Mouse (Mus musculus): ENCODE results near the gene Rhox13. TPM values are rescaled to one million over a fixed set of nuclear protein-coding genes. Genes with fewer than 3 reads are reported as not detected.
A peak's percentile ranks its signal among the peaks of the same experiment; 100 is the strongest.

Gene Rhox13
- not detected in 2 replicates for polyA plus RNA-seq (2014; fragmentation: Nextera tagmentation; extraction: Ambion mirVana)

DNA sequence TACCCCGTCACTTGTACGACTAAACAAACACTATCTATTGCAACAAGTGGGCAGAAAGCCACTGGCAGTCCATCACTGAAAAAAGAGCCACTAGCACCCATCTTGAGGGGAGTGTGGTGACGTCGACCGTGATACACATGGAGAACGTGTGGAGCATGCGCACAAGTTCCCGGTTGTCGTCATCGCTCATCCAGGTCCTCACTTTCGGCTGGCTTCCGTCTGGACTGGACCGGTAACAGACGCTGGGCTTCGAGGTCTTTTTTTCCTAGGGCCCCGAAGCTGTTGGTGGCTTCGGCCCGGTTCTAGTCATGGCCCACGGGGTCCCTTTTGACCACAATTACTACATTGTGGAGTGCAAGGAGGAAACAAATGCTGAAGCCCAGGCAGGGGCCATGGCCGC, at the start of gene Rhox13:
Gene Rhox13, plus strand, starts transcription at position 238 of the 400 bp plus-strand sequence.
- Histone ChIP-seq H3K27me3 (ENCODE audit: control insufficient read depth, insufficient read depth, low read length) (no peaks in the 10 kb centered on the region), H3K9me3 (ENCODE audit: control insufficient read depth, low read length) (peaks cover 3% of the 10 kb centered on the region; the same call in 1 of the 2 replicates), H3K36me3 (ENCODE audit: control insufficient read depth, insufficient read depth, low read length) (no peaks in the 10 kb centered on the region), H3K4me2 (ENCODE audit: low read depth, low read length, severe bottlenecking) (no peak within 1 kb of the TSS), H3K9ac (ENCODE audit: low read length) (no peak within 1 kb of the TSS), H3K4me3 (ENCODE audit: low read depth, low read length) (no peak within 1 kb of the TSS), H3K4me1 (replicated peaks; ENCODE audit: control insufficient read depth, insufficient read depth, low read length) (no peaks in the 10 kb centered on the region), H3K27ac (ENCODE audit: low read depth, low read length) (no peak within 1 kb of the TSS)
- no peak for DNase-seq (ENCODE audit: low spot score)
- no peak for ATAC-seq (replicated peaks; ENCODE audit: low FRiP score)
- WGBS: 95% methylated on average over 20 of the region's 20 CpGs

DNA sequence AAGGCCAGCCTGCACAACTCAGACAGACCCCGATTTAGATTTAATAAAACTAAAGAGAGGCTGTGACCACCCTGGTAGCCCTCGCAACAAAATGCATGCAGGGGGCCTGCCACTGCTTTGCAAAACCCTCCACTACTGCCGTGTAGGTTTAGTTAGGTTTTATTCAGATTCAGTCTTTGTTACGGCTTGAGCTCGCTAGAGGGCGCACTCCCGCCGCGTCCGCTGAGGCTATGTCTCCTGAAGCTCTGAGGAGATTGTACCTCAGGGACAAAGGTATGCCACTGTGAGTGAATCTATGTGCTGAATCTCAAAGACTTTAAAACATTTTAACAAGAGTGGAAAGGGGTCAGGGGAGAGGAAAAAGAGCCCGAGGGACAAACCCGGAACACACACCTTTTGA, 36.8 kb upstream of the Rhox13 start:
- Histone ChIP-seq H3K9me3 (ENCODE audit: control insufficient read depth, low read length) (no peaks in the 10 kb centered on the region), H3K9ac (ENCODE audit: low read length) (no peak overlapping the region), H3K4me2 (ENCODE audit: low read depth, low read length, severe bottlenecking) (no peak overlapping the region), H3K4me3 (ENCODE audit: low read depth, low read length) (no peak overlapping the region), H3K27ac (ENCODE audit: low read depth, low read length) (no peak overlapping the region), H3K27me3 (ENCODE audit: control insufficient read depth, insufficient read depth, low read length) (no peaks in the 10 kb centered on the region), H3K36me3 (ENCODE audit: control insufficient read depth, insufficient read depth, low read length) (no peaks in the 10 kb centered on the region), H3K4me1 (replicated peaks; ENCODE audit: control insufficient read depth, insufficient read depth, low read length) (no peaks in the 10 kb centered on the region)
- WGBS: 16% methylated on average over 12 of the region's 12 CpGs
- DNase-seq (ENCODE audit: low spot score) (peak; percentile 71), ATAC-seq (replicated peaks; ENCODE audit: low FRiP score) (0 out of 2 replicates have a peak, but pooled peaks have one; percentile 39)

DNA sequence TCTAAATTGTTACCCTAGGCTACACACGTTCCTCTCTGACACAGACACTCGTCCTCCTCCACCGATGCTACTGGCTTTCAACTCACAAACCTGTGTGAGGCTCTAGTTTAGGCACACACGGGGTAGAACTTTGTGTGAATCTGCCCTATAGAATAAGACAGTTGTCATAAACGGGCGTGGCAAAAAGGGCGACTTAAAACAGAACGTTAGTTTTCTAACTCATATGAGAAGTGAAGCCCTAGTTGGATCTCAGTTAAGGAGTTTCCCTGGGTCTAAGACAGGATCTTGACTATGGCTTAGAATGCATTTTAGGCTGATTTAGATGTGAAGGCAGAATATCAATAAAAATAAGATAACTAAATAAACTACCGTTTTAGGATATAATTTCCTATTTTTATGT, 36.0 kb upstream of the Rhox13 start, which contains the start of gene Rhox11:
Gene Rhox11, minus strand, starts transcription at position 101 of the 400 bp plus-strand sequence.
- DNase-seq (ENCODE audit: low spot score) (no peak), ATAC-seq (replicated peaks; ENCODE audit: low FRiP score) (no peak)
- no peak within 1 kb of the TSS for H3K9ac ChIP-seq (ENCODE audit: low read length)
- H3K4me3 ChIP-seq (ENCODE audit: low read depth, low read length): no peak within 1 kb of the TSS
- H3K9me3 ChIP-seq (ENCODE audit: control insufficient read depth, low read length): no peaks in the 10 kb centered on the region
- no peak within 1 kb of the TSS for H3K27ac ChIP-seq (ENCODE audit: low read depth, low read length)
- 91% methylated on average over 9 of the region's 9 CpGs for WGBS
- no peak within 1 kb of the TSS for H3K4me2 ChIP-seq (ENCODE audit: low read depth, low read length, severe bottlenecking)
- no peaks in the 10 kb centered on the region for H3K27me3 ChIP-seq (ENCODE audit: control insufficient read depth, insufficient read depth, low read length)
- H3K4me1 ChIP-seq (replicated peaks; ENCODE audit: control insufficient read depth, insufficient read depth, low read length): no peaks in the 10 kb centered on the region
- H3K36me3 ChIP-seq (ENCODE audit: control insufficient read depth, insufficient read depth, low read length): no peaks in the 10 kb centered on the region

DNA sequence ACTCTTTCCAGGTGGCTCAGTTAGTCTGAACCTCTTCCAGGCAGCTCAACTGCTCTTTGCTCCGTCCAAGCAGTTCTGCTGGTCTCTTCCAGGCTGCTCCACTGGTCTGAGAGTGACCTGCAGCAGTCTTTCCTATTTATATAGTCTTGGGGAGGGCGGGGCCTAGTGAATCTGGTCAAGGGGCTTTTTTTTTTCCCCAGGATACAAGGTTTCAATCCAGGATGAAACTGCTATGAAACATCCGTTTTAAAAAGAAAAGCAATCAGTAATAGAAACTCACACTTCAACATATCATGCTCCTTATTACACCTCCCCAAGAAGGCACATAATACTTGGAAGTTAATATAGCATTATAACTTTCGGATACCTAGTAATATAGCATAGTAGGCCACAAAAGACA, 10.2 kb upstream of the Rhox13 start, which contains the start of gene Rhox12:
Gene Rhox12, minus strand, starts transcription at position 101 of the 400 bp plus-strand sequence.
- Histone ChIP-seq H3K4me1 (replicated peaks; ENCODE audit: control insufficient read depth, insufficient read depth, low read length) (no peaks in the 10 kb centered on the region), H3K27ac (ENCODE audit: low read depth, low read length) (no peak within 1 kb of the TSS), H3K9me3 (ENCODE audit: control insufficient read depth, low read length) (no peaks in the 10 kb centered on the region), H3K4me3 (ENCODE audit: low read depth, low read length) (no peak within 1 kb of the TSS), H3K27me3 (ENCODE audit: control insufficient read depth, insufficient read depth, low read length) (no peaks in the 10 kb centered on the region), H3K36me3 (ENCODE audit: control insufficient read depth, insufficient read depth, low read length) (no peaks in the 10 kb centered on the region), H3K4me2 (ENCODE audit: low read depth, low read length, severe bottlenecking) (no peak within 1 kb of the TSS), H3K9ac (ENCODE audit: low read length) (no peak within 1 kb of the TSS)
- no peak for DNase-seq (ENCODE audit: low spot score)
- no peak for ATAC-seq (replicated peaks; ENCODE audit: low FRiP score)
- 72% methylated on average over 4 of the region's 4 CpGs for WGBS

DNA sequence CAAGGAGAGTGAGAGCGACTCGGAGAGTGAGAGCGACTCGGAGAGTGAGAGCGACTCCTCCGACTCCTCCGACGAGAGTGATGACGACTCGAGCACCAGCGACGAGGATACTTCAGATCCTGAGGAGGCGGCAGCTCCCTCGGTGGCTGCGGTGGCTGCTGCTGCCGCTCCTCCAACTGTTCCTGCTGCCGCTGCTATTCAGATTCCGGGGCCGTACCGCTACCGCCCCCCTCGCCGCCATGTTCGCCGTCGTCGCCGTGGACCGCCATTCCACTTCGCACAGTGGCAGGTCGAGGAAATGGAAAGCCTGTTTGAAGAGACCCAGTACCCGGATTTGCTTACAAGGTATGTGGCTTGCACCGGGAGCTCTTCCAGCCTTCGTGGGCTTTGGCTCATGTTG, 459 bp downstream of the Rhox13 start:
- Histone ChIP-seq H3K27ac (ENCODE audit: low read depth, low read length) (no peak overlapping the region), H3K9ac (ENCODE audit: low read length) (no peak overlapping the region), H3K27me3 (ENCODE audit: control insufficient read depth, insufficient read depth, low read length) (no peaks in the 10 kb centered on the region), H3K4me3 (ENCODE audit: low read depth, low read length) (no peak overlapping the region), H3K4me2 (ENCODE audit: low read depth, low read length, severe bottlenecking) (no peak overlapping the region), H3K4me1 (replicated peaks; ENCODE audit: control insufficient read depth, insufficient read depth, low read length) (no peaks in the 10 kb centered on the region), H3K9me3 (ENCODE audit: control insufficient read depth, low read length) (peaks cover 3% of the 10 kb centered on the region; the same call in 1 of the 2 replicates), H3K36me3 (ENCODE audit: control insufficient read depth, insufficient read depth, low read length) (no peaks in the 10 kb centered on the region)
- DNase-seq (ENCODE audit: low spot score): no peak
- 88% methylated on average over 34 of the region's 34 CpGs for WGBS
- ATAC-seq (replicated peaks; ENCODE audit: low FRiP score): no peak

DNA sequence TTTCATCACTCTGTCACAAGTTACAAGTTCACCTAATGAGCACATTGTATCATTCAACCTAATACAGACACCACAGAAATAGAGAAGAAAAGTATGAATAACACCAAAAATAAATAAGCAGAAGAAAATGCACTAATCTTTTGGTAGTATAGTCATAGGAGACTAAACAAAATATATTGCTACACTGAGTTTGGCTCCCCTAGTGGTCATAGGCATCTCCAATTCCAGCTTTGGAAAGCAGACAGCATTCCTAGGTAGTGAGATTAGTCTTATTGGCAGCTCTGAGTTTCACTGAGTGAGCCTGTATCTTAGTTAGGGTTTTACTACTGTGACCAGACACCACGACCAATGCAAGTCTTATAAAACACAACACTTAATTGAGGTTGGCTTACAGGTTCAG, 38.1 kb downstream of the Rhox13 start:
- Histone ChIP-seq H3K27me3 (ENCODE audit: control insufficient read depth, insufficient read depth, low read length) (no peaks in the 10 kb centered on the region), H3K9ac (ENCODE audit: low read length) (no peak overlapping the region), H3K27ac (ENCODE audit: low read depth, low read length) (no peak overlapping the region), H3K4me1 (replicated peaks; ENCODE audit: control insufficient read depth, insufficient read depth, low read length) (no peaks in the 10 kb centered on the region), H3K36me3 (ENCODE audit: control insufficient read depth, insufficient read depth, low read length) (no peaks in the 10 kb centered on the region), H3K9me3 (ENCODE audit: control insufficient read depth, low read length) (no peaks in the 10 kb centered on the region), H3K4me3 (ENCODE audit: low read depth, low read length) (no peak overlapping the region), H3K4me2 (ENCODE audit: low read depth, low read length, severe bottlenecking) (no peak overlapping the region)
- DNase-seq (ENCODE audit: low spot score) (no peak), ATAC-seq (replicated peaks; ENCODE audit: low FRiP score) (no peak)
- WGBS: 68% methylated on average over 1 of the region's 1 CpGs

DNA sequence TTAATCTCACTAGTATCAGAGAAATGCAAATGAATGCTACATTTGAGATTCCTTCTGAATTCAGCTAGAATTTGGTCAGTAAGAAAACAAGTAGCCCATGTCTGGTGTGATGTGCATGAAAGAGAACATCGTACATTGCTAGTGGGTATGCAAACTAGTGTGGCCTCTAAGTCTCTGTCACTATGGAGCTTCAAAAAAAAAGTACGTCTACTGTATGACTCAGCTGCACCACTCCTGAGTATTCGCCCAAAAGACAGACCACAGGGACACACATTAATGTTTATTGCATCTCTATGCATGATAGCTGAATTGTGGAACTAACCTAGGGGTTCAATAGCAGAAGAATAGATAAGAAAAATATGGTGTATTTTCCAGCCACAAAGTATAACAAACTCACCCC, 44.3 kb downstream of the Rhox13 start:
- no peak for ATAC-seq (replicated peaks; ENCODE audit: low FRiP score)
- WGBS: 86% methylated on average over 3 of the region's 3 CpGs
- no peaks in the 10 kb centered on the region for H3K36me3 ChIP-seq (ENCODE audit: control insufficient read depth, insufficient read depth, low read length)
- no peak overlapping the region for H3K4me3 ChIP-seq (ENCODE audit: low read depth, low read length)
- no peak for DNase-seq (ENCODE audit: low spot score)
- H3K9ac ChIP-seq (ENCODE audit: low read length): no peak overlapping the region
- H3K27ac ChIP-seq (ENCODE audit: low read depth, low read length): no peak overlapping the region
- H3K9me3 ChIP-seq (ENCODE audit: control insufficient read depth, low read length): no peaks in the 10 kb centered on the region
- no peaks in the 10 kb centered on the region for H3K4me1 ChIP-seq (replicated peaks; ENCODE audit: control insufficient read depth, insufficient read depth, low read length)
- no peaks in the 10 kb centered on the region for H3K27me3 ChIP-seq (ENCODE audit: control insufficient read depth, insufficient read depth, low read length)
- H3K4me2 ChIP-seq (ENCODE audit: low read depth, low read length, severe bottlenecking): no peak overlapping the region

DNA sequence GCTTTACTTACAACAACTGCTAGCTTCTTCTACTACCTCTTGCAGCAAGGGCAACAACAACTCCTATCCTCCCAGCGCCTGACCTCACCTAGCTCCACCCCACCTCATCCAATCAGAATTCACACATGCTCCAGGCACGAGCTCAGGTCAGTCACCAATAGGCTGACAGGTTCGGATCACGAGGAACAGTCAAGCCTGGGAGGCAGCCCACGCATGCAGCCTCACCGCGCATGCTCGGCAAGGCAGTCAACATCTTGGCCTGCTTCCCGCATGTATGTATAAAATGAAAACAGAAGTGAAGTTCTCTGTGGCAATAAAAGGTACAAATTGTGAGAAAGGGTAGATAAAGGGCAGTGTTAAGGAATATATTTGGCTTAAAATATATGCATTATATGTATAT, 45.0 kb downstream of the Rhox13 start:
- Histone ChIP-seq H3K9ac (ENCODE audit: low read length) (no peak overlapping the region), H3K36me3 (ENCODE audit: control insufficient read depth, insufficient read depth, low read length) (no peaks in the 10 kb centered on the region), H3K4me3 (ENCODE audit: low read depth, low read length) (no peak overlapping the region), H3K9me3 (ENCODE audit: control insufficient read depth, low read length) (no peaks in the 10 kb centered on the region), H3K4me2 (ENCODE audit: low read depth, low read length, severe bottlenecking) (no peak overlapping the region), H3K4me1 (replicated peaks; ENCODE audit: control insufficient read depth, insufficient read depth, low read length) (no peaks in the 10 kb centered on the region), H3K27ac (ENCODE audit: low read depth, low read length) (no peak overlapping the region), H3K27me3 (ENCODE audit: control insufficient read depth, insufficient read depth, low read length) (no peaks in the 10 kb centered on the region)
- WGBS: 81% methylated on average over 9 of the region's 9 CpGs
- ATAC-seq (replicated peaks; ENCODE audit: low FRiP score) (no peak), DNase-seq (ENCODE audit: low spot score) (no peak)

DNA sequence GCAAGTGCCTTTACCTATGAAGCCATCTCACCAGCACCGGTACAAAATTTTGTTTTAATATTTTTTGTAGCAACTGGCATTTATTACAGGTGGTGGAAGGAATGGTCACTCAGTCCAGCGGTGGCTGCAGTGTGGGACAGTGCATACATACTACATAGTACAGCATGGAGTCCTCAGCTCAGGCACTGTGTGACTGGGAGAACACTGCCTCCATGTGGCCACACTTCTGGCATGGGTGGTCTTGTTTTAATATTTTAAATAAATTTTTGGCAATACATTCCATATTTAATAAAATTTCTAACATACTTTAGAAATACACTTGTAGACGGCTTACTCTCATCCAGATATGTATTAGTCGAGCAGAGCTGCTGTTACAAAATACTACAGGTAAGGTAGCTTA, 45.6 kb downstream of the Rhox13 start:
- 77% methylated on average over 4 of the region's 4 CpGs for WGBS
- no peak overlapping the region for H3K4me3 ChIP-seq (ENCODE audit: low read depth, low read length)
- no peak overlapping the region for H3K4me2 ChIP-seq (ENCODE audit: low read depth, low read length, severe bottlenecking)
- DNase-seq (ENCODE audit: low spot score): no peak
- ATAC-seq (replicated peaks; ENCODE audit: low FRiP score): no peak
- no peak overlapping the region for H3K27ac ChIP-seq (ENCODE audit: low read depth, low read length)
- H3K27me3 ChIP-seq (ENCODE audit: control insufficient read depth, insufficient read depth, low read length): no peaks in the 10 kb centered on the region
- H3K9me3 ChIP-seq (ENCODE audit: control insufficient read depth, low read length): no peaks in the 10 kb centered on the region
- H3K9ac ChIP-seq (ENCODE audit: low read length): no peak overlapping the region
- H3K36me3 ChIP-seq (ENCODE audit: control insufficient read depth, insufficient read depth, low read length): no peaks in the 10 kb centered on the region
- no peaks in the 10 kb centered on the region for H3K4me1 ChIP-seq (replicated peaks; ENCODE audit: control insufficient read depth, insufficient read depth, low read length)

Measured in forebrain, embryonic 11.5 days (tissue).